Comparison of ENCODE assay signal across 12 mouse cellular contexts in the genomic region with DNA sequence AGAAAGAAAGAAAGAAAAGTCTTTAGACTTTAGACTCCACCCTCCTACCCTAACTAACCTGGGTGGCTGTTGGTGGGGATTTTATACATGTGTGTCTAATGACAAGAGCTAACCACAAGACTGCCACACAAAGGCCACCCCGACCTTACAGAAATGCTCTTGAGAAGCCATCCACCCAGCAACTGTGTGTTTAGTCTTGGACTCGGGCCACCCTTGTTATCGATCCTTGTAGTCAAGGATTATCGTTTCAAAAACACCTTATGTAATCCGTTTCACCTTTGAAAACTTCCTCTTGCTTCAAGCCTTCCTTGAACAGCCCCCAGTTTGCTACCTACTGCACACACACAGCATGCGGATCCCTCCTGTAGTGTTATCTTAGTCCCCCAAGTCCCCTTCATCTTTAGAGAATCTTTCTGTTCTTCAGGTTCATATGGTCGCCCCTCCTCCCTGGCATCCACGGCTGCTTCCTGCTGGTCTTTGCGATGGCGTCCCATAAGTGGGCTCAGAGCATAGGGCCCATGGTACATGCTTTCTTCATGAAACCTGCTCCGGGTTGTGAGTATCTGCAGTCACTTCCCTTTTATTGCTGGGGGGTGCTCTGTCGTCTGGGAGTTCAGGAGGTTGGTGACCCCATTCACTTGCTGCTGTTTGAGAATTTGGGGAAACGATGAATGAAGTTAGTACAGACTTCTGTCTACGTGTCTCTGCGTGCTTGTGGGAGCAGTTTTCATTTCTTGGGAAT. TPM values are rescaled to one million over a fixed set of nuclear protein-coding genes. Genes with fewer than 3 reads are reported as not detected.
DNase-seq lines count a peak whose midpoint lies in the region; ATAC-seq and TF ChIP-seq lines count a peak whose summit lies in the region.
"Had no signal": no experiment of that assay in that cellular context is flagged by ENCODE, and none has a peak within 500 bp of the region (broad histone marks: within the 10 kb centered on the region; RNA-seq: fewer than 3 reads in every experiment).

Gene Vpreb3 (plus strand): TSS at position 322 of the 742 bp plus-strand sequence.

- peak; percentile 53; the same call in 1 of the 2 replicates for ATAC-seq in common myeloid progenitor, adult 5-6 weeks (replicated peaks; ENCODE audit: low read depth, poor library complexity, severe bottlenecking)
- ATAC-seq in inflammation-experienced regulatory T-cells, adult 6 months, result no peak

- intact Hi-C loops in heart, postnatal 36 days (cut with DNase I), result no loop called here

- peak within 1 kb of the TSS; percentile 73 for H3K4me2 ChIP-seq in myocyte (ENCODE audit: low read depth)

- no peak for TF ChIP-seq POLR2A in myocyte (IDR thresholded peaks at IDR 0.05; ENCODE audit: insufficient read length, low read depth)

- H3K79me2 ChIP-seq in myocyte (ENCODE audit: control insufficient read depth, insufficient read depth), result no peaks in the 10 kb centered on the region

- peak; percentile 83 for DNase-seq in heart, adult 11 months
- DNase-seq in heart, postnatal 36 days, result no peak
- DNase-seq in lung, adult 18-20 months, result peak; percentile 37 to 68
- no peak for DNase-seq in lung, postnatal 4 days
- DNase-seq in adrenal gland, postnatal 36 days, result no peak
- DNase-seq: adrenal gland, adult 8-10 months; cerebellum, adult 9-10 months had no signal

- no peak within 1 kb of the TSS for H3ac ChIP-seq in myocyte (ENCODE audit: control insufficient read depth, insufficient read length)

- H3K27me3 ChIP-seq in myocyte (ENCODE audit: control insufficient read depth, insufficient read depth, insufficient read length), result no peaks in the 10 kb centered on the region

- no peak within 1 kb of the TSS for H3K4me3 ChIP-seq in myocyte

- no peaks in the 10 kb centered on the region for H3K36me3 ChIP-seq in myocyte (ENCODE audit: control insufficient read depth, insufficient read depth)

TF ChIP-seq in myocyte, 11 proteins besides CTCF, POLR2A, EP300 and RAD21:
- TF ChIP-seq TCF3 (IDR thresholded peaks at IDR 0.05; ENCODE audit: insufficient read length, low read depth), result no peak
- no peak for TF ChIP-seq CEBPB (IDR thresholded peaks at IDR 0.05; ENCODE audit: insufficient read depth, poor library complexity, severe bottlenecking)
- TF ChIP-seq POLR2AphosphoS2 (IDR thresholded peaks at IDR 0.05; ENCODE audit: insufficient read length, low read depth), result no peak
- TF ChIP-seq MAX (IDR thresholded peaks at IDR 0.05; ENCODE audit: low read depth), result no peak
- no peak for TF ChIP-seq E2F4 (IDR thresholded peaks at IDR 0.05; ENCODE audit: insufficient read depth)
- TF ChIP-seq MYOG (IDR thresholded peaks at IDR 0.05; ENCODE audit: control insufficient read depth in 1 of 3, insufficient read depth in 1 of 3, insufficient read length in 2 of 3, low read depth in 2 of 3), result no peak
- no peak for TF ChIP-seq TCF12 (IDR thresholded peaks at IDR 0.05; ENCODE audit: insufficient read depth, poor library complexity, severe bottlenecking)
- no peak for TF ChIP-seq SRF (IDR thresholded peaks at IDR 0.05; ENCODE audit: control insufficient read depth, insufficient read length, low read depth)
- TF ChIP-seq MYOD1 (IDR thresholded peaks at IDR 0.05; ENCODE audit: control insufficient read depth in 1 of 3, insufficient read length in 2 of 3, low read depth in 2 of 3), result no peak
- TF ChIP-seq USF1 (IDR thresholded peaks at IDR 0.05; ENCODE audit: low read depth), result no peak
- no peak for TF ChIP-seq REST (IDR thresholded peaks at IDR 0.05; ENCODE audit: insufficient read depth, insufficient read length)

RNA-seq across cellular contexts. Expression of gene Vpreb3, which starts in this region (rescaled TPM):
- not detected for total RNA-seq in heart, postnatal 36 days (2021)
- not detected in 2 replicates for total RNA-seq in common myeloid progenitor, adult 5-6 weeks (2017)
- 0.48 TPM for polyA plus RNA-seq in myocyte (2012; fragmentation: generic; extraction: Trizol)
- under 1 TPM in 1 of 3 experiments, not detected in 2; 0.99 TPM for polyA plus RNA-seq in inflammation-experienced regulatory T-cells, adult 6 months (2017; shearing (Covaris generic))
- not detected for total RNA-seq in adrenal gland, postnatal 36 days (2021)
- total RNA-seq: left cerebral cortex, postnatal 14 days had no signal
- polyA plus RNA-seq: urinary bladder, adult 2 months had no signal

Comparison
In these comparisons a context has a peak if more than half of its experiments do, and no peak if none do; other contexts are left out.
1. DNase-seq: peak in heart, adult 11 months (single experiment) and lung, adult 18-20 months (2 of 2); none in heart, postnatal 36 days (0 of 2), lung, postnatal 4 days (0 of 2) and adrenal gland, postnatal 36 days (0 of 2).
2. Peak in ATAC-seq in common myeloid progenitor, adult 5-6 weeks; RNA of the gene not detected or under 1 TPM.